Mouse (Mus musculus): ENCODE results near the gene Bcl2l2.

GRCm38 (mm10) chr14:54920076-54920685 is 37.0 kb downstream of the Bcl2l2 start:
- TF ChIP-seq CTCF (IDR thresholded peaks at IDR 0.05; ENCODE audit: control insufficient read depth, insufficient read depth, low read length): no peak
- TF ChIP-seq POLR2A (IDR thresholded peaks at IDR 0.05; ENCODE audit: borderline replicate concordance, control insufficient read depth, low read depth, low read length): no peak
